Mouse (Mus musculus) ovary, postnatal 10 days (tissue): Measurements from ENCODE around the gene Zer1.

Experiments
- DNase-seq: peaks from one replicate; pipeline ENCODE4 v3.0.0; 2022; ENCODE audit warnings: low spot score

Gene Zer1

GRCm38 (mm10) chr2:30128789-30129188 lies 4.4 kb upstream of the Zer1 start:
- DNase-seq, result no peak

GRCm38 (mm10) chr2:30123729-30124471 lies 485 bp downstream of the Zer1 start:
- DNase-seq, result no peak

- no peak for DNase-seq
Measured at GRCm38 (mm10) chr2:30122766-30123165, 1.6 kb downstream of the Zer1 start.

- no peak for DNase-seq
Measured at GRCm38 (mm10) chr2:30120269-30120668, 4.1 kb downstream of the Zer1 start.

GRCm38 (mm10) chr2:30119641-30120051 lies 4.7 kb downstream of the Zer1 start:
- no peak for DNase-seq

- DNase-seq, result no peak
Measured at GRCm38 (mm10) chr2:30112564-30112963, 11.8 kb downstream of the Zer1 start.

- DNase-seq, result no peak
Measured at GRCm38 (mm10) chr2:30111500-30111899, 12.9 kb downstream of the Zer1 start.

GRCm38 (mm10) chr2:30108260-30108659 lies 16.1 kb downstream of the Zer1 start:
- DNase-seq, result no peak

- no peak for DNase-seq
Measured at GRCm38 (mm10) chr2:30107646-30108045, 16.7 kb downstream of the Zer1 start.

- DNase-seq, result no peak
Measured at GRCm38 (mm10) chr2:30106364-30106763, 18.0 kb downstream of the Zer1 start.

- DNase-seq, result no peak
Measured at GRCm38 (mm10) chr2:30100214-30100613, 24.2 kb downstream of the Zer1 start.

GRCm38 (mm10) chr2:30095882-30096527 lies 28.4 kb downstream of the Zer1 start:
- no peak for DNase-seq

- no peak for DNase-seq
Measured at GRCm38 (mm10) chr2:30094208-30094588, 30.2 kb downstream of the Zer1 start.

- peak; percentile 77 for DNase-seq
Measured at GRCm38 (mm10) chr2:30093471-30094207, 30.7 kb downstream of the Zer1 start, which contains the start of gene Zdhhc12. Gene Zdhhc12, minus strand, starts transcription at chr2:30093648.

- DNase-seq, result no peak
Measured at GRCm38 (mm10) chr2:30092280-30092918, 32.0 kb downstream of the Zer1 start.

- no peak for DNase-seq
Measured at GRCm38 (mm10) chr2:30091521-30091920, 32.9 kb downstream of the Zer1 start.

GRCm38 (mm10) chr2:30087310-30087709 lies 37.1 kb downstream of the Zer1 start:
- no peak for DNase-seq

- no peak for DNase-seq
Measured at GRCm38 (mm10) chr2:30084632-30085031, 39.8 kb downstream of the Zer1 start.

GRCm38 (mm10) chr2:30084113-30084512 lies 40.3 kb downstream of the Zer1 start:
- no peak for DNase-seq

- DNase-seq, result no peak
Measured at GRCm38 (mm10) chr2:30080181-30080800, 44.1 kb downstream of the Zer1 start.

- no peak for DNase-seq
Measured at GRCm38 (mm10) chr2:30078760-30079159, 45.6 kb downstream of the Zer1 start.

- no peak for DNase-seq
Measured at GRCm38 (mm10) chr2:30078349-30078712, 46.1 kb downstream of the Zer1 start.
